Mouse (Mus musculus) ovary, postnatal 14 days (tissue): ENCODE results near the gene Rbms1.

ENCODE experiments used
- DNase-seq: peaks from one replicate; pipeline ENCODE4 v3.0.0; 2022; ENCODE audit warnings: low spot score

Gene Rbms1

DNA sequence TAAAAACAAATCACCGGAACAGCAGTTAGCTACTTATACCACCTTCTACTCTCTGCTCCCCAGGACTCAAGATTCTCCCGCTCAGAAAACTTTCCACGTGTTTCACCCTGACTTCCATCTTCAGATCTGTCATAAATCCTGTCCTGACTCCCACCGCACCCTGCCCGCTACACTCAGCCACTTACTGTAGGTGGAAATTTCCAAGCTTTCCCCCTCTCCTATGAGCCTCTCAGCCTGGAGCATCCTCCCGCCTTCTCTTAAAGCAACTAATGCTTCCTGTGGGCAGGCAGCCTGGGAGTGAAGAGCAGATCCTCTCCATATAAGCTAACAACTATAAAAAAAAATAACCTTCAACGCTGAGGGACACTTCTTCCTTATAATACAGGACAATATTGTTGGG is 44.6 kb downstream of the Rbms1 start:
- DNase-seq: no peak

GRCm38 (mm10) chr2:60914524-60915280 is 48.3 kb downstream of the Rbms1 start:
- no peak for DNase-seq

DNA sequence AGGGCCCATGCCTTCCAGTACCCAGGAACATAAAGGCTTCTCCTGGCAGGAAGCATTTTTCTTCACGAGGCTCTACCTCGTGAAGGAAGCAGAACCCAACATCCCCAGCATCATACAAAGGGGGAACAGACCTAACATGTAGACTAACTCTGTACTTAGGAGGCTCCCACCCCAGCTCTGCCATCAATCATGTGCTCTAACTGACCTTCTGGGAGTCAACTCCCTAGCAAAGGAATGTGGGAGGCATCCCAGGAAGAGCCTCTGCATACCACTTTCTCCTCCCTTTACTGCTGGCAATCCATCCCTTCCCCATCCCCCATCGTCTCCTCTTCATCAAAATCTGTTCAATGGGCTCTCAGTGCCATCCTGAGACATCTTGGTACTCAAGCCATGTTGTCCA is 49.7 kb downstream of the Rbms1 start:
- DNase-seq: no peak

- DNase-seq: no peak
Measured at GRCm38 (mm10) chr2:60911716-60912115, 51.3 kb downstream of the Rbms1 start.

DNA sequence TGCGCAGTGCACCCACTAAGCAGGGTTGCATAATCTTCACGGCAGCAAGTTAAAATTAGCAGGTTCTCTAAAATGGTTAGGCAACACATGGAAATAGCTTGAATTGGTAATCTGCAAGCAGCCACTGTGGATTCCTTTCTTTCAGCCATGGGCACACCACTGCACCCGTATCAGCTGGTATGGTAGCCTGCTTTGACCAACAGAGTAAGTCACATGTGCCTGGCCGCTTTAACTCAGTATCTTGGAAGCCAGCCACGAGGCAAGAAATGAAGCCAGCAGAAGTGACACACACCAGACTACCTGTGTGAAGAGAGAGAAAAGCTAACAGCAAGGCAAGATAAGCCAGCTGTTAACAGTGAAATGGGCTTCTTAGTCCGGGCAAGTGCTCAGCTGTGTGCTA is 52.2 kb downstream of the Rbms1 start:
- DNase-seq: no peak

GRCm38 (mm10) chr2:60908551-60908950 is 54.4 kb downstream of the Rbms1 start:
- no peak for DNase-seq

GRCm38 (mm10) chr2:60908116-60908515 is 54.9 kb downstream of the Rbms1 start:
- no peak for DNase-seq

DNA sequence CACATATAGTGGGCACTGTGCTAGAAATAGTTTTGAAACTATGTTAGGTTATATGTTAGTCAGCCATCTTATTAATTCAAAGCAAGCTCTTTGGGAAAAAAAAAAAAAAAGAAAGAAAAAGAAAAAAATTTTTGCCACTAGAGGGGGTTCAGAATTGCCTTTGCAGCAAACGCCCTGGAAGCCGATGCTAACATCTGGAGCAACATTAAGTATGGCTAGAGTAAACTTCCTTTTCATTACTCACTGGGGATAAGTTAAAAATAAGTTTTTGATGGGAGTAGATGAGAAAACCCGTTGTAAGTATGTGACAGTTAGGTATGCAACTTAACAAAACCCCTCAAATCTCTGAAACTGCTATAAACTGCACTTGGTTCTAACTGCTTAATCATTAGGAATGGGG is 57.7 kb downstream of the Rbms1 start:
- DNase-seq: no peak

DNA sequence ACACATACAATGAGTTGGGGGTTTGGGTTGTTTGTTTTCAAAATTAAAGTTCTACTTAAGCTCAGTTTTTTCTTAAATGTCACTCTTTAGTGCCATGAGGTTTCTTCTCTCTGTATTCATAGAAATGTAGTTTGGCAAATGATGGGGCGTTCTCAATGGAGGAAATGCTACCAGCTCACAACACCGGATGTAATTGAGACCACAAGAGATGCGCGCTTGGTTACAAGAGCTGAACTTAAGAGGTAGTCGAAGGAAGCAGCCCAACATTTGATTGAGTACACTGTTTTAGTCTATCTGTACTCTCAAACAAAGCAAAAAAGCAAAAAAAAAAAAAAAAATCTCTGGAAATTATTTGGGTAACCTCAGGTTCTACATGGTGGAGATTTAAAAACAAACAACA is 58.9 kb downstream of the Rbms1 start:
- no peak for DNase-seq

GRCm38 (mm10) chr2:60903535-60903934 is 59.5 kb downstream of the Rbms1 start:
- no peak for DNase-seq

DNA sequence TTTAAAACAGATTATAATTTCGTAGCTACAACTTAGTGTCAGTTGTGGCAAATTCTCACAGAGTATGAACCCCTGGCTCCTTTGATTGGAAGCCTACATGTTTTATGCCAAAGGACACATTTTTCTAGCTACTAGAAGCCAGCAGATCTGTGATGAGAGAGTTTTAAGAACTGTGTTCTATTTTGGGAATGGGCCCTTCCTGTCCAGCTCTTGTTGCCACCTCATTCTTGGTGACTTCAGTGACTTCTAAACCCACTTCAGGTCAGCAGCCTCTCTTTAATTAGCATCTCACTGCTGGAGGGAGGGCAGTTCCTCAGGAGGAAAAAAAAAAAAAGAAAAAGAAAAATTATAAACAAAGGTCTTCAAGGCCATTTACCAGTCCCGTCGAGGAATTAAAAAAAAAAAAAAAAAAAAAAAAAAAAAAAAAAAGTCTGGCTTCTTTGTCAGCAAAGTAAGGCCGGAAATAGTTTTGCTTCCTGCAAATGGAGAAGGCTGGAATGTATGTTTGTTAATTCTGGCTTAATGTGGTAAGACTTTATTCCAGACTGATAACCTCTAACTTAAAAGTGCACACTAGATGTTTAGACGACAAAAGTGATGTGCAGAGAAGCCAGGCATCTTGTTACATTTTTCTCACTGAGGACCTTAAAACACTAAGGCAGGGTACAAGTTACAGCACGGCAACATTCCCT is 60.4 kb downstream of the Rbms1 start:
- no peak for DNase-seq

DNA sequence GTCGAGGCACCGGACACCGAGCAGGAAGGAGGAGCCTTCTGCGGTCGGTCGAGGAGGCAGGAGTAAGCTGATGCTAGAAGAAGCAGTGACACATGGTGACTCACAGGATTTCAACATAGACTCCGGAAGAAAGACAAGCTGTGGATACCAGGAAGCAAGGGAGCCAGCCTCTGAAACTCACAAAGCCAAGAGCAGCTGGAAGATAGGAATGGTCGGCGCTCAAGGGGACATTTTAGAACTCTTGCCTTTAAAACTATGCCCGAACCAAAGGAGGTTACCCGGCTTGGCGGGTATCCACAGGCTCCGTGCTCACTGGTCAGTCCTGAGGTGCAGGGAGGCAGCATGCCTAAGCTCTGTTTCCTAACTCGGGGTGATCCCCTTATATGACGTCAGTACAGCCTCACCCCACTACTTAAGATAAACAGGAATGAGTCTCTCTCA is 61.5 kb downstream of the Rbms1 start:
- DNase-seq: no peak

GRCm38 (mm10) chr2:60901013-60901412 is 62.0 kb downstream of the Rbms1 start:
- no peak for DNase-seq

DNA sequence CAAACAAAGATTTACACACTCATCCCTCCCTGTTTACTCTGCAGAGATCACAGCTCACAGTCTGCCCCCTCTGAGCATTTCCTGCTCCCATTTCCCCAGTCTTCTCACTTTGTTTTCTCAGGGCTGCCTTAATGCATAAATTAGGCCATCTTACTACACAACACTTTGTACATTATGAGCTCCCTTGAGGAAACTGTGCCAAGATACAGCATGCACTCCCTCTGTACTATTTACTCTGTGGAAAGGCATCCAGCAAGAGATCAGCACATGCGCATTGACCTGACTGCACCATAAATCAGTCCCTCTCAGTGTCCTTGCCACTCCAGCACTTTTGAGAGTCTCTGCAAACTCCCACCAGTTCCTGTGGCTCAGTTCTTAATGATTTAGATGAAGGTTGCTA is 70.0 kb downstream of the Rbms1 start:
- DNase-seq: no peak

GRCm38 (mm10) chr2:60883931-60884330 is 79.1 kb downstream of the Rbms1 start:
- no peak for DNase-seq

DNA sequence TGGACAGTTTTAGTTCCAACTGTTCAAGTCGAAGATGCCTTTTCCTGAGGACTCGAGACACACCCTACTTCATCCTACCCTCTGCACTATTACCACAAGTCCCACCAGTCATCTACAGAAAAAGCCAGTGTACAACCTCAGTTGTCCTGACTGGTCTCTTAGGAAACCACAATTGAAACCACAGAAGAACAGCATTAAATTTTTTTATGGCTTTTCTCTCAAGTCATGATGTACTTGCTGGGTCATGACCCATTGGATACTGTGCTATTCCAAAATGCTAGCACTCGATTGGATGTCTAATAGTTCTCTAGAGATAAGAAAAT is 80.0 kb downstream of the Rbms1 start:
- DNase-seq: no peak

GRCm38 (mm10) chr2:60882202-60883042 is 80.6 kb downstream of the Rbms1 start:
- DNase-seq: no peak

DNA sequence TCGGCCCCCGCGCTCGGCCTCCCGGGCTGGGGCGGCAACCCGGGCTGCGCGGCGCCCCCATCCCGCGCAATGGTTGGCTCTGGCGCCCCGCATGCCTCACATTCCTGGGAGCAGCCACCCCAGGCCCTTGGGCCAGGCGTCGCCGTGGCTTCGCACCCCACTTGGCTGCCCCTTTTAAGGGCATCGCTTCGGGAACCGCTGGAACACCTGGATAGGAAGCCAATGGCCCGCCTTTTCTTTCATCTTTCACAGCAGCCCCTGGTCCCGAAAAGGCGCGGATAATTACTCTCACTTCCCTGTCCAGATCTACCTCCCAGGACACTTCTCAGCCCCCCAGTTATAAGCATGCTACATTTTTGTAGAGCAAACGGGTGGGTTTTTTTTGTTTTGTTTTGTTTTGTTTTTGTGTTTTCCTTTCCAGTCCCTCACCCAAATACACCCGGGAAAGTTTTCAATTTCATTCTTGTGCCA is 81.4 kb downstream of the Rbms1 start:
- no peak for DNase-seq

DNA sequence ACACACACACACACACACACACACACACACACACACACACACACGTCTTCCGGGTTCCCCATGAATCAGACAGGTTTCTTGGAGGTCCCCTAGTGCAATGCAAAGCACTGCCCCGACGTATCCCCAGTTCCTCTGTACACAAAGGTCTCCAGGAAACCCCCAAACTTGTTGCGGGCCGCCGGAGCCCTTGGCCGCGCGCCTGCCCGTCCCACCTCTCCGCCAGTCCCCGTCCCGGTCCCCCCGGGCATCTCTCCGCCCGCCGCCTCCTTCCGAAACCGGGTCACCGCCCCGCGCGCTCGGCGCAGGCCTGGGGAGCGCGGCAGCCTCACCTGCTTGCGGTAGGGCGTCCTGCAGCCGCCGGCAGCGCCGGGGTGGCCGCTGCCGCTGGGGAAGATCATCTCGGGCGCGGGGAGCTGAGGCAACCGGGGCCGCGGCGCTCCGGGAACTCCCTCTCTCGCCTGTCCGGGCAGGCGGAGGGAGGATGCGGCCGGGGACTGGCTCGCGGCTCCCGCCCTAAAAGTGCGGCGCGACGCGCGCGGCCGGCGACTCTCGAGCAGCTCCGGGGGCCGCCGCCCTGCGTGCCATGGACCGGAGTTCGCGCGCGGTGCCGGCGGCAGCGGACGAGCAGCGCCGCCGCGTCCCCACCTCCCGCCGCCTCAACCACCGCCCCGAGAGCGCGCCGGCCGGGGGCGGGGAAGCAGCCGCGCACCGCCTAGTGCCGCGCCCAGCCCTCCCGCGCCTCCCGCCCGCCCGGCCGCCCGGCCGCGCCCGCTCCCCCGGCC is 82.0 kb downstream of the Rbms1 start:
- DNase-seq: peak; percentile 46

GRCm38 (mm10) chr2:60879966-60880788 is 82.8 kb downstream of the Rbms1 start:
- no peak for DNase-seq
